Mouse (Mus musculus) heart, postnatal 14 days (tissue): Measurements from ENCODE around the gene Gtf3a. TPM values are rescaled to one million over a fixed set of nuclear protein-coding genes. Genes with fewer than 3 reads are reported as not detected.
"Not testable (repeated sequence)": the region's sequence is repeated elsewhere in the genome, so short reads cannot be mapped to it uniquely, and the experiment has no call there.

Source experiments
- DNase-seq, 2 experiments: peaks; one replicate each; pipeline ENCODE4 v3.0.0; 2021 to 2022
- intact Hi-C: fragments of 180-260 bp; cut with DNase I; formaldehyde crosslinking; loops from one replicate; pipeline ENCODE4 v1.15.1; 2025
- long read RNA-seq, 2 experiments: library from polyadenylated mRNA; stranded (forward); transcript quantifications; one replicate each; pipeline ENCODE4 v2.0.0; 2021
- total RNA-seq, 2 experiments: library from RNA; stranded (reverse); gene quantifications; 2 replicates each; pipeline ENCODE4 v1.2.3; 2021

Gene Gtf3a
- 10 to 100 TPM; 20.4 to 21.5 TPM for total RNA-seq
- long read RNA-seq, experiment 1, transcript Gtf3a-204 (9 exons, 1,298 nt): major isoform, 27 of 35 reads
- long read RNA-seq, experiment 1, partial matches to known transcripts: 0 of 35 reads
- long read RNA-seq, experiment 1, other reads (novel, unspliced or antisense): 4 of 35 reads
- long read RNA-seq, experiment 2, transcript Gtf3a-204 (9 exons, 1,298 nt): major isoform, 19 of 22 reads
- long read RNA-seq, experiment 2, partial matches to known transcripts: 1 of 22 reads
- long read RNA-seq, experiment 2, other reads (novel, unspliced or antisense): 1 of 22 reads

GRCm38 (mm10) chr5:146948508-146949088, at the start of gene Gtf3a:
Gene Gtf3a (plus strand): TSS chr5:146948657.
- DNase-seq: peak; percentile 83 to 84
- intact Hi-C loops: loop anchor here (10.0 kb wide), 1 partner anchor 346 kb away; no protein-coding TSS in a partner anchor

DNA sequence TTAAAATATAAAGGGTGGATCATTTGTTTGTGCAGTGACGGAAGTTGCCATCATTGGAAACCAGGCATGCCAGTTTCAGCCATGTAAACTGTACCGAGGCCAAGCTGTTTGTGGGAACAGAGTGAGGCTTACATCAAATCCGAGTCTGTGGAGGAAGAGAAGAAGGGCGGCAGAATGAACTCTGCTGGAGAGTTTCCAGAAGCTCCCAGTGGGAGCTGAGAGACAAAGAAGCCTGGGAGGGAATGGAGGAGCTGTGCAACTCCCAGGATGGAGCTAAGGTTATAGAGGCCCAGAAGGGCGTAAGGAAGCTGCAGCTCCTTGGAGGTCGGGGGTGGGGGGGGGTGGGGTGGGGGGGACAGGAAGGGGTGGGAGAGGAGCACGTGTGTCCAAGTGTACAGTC, 48.1 kb upstream of the Gtf3a start:
- peak; percentile 28 to 30 for DNase-seq

DNA sequence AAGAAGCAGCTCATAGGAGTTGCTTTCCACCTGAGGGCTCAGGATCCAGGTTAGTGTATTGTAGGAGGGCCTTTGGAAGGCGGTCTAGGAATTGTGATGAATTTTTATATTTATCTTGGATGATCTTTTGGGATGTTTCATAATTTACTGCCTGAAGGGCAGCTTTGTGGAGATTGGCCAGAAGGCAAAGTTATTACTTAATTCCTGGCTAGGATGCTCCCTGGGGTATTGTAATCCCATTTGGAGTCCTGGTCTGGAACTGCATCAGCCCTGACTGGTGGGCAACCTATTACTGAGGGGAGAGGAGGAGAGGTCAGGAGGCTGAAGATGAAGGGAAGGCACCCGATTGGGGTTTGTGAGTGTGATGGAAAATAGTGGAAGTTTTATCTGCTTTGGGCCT, 47.0 kb upstream of the Gtf3a start:
- intact Hi-C loops: loop anchor here (5.0 kb wide), 1 partner anchor 104 kb away; the partner anchor contains the start of gene Usp12

More for the DNA sequence above, 48.1 kb upstream of the Gtf3a start:
- intact Hi-C loops: loop anchor here (5.0 kb wide), 1 partner anchor 103 kb away; the partner anchor contains the start of gene Usp12

DNA sequence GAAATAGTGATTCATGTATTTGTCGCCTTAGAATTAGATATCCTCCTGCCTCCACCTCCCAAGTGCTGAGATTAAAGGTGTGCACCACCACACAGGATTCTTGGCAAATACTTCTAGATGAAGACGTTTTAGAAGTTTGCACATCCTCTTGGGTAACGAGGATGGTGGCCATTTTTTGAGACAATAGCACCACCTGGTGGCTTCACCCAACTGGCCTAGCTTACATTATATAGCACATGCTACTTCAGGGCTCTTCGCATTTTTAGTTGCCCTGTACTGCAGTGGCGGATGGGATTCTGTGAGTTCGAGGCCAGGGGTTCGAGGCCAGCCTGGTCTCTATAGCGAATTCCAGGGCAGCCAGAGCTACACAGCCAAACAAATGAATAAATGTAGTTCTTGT, 44.1 kb upstream of the Gtf3a start:
- DNase-seq: peak; percentile 76 to 86
- intact Hi-C loops: loop anchor here (1.0 to 5.0 kb wide), 4 partner anchors 60 to 229 kb away; partner anchors contain the start of genes Rasl11a and Usp12

More for the DNA sequence above, 47.0 kb upstream of the Gtf3a start:
- DNase-seq: no peak

GRCm38 (mm10) chr5:146905486-146906172, 42.8 kb upstream of the Gtf3a start:
- intact Hi-C loops: loop anchor here (2.0 kb wide), 2 partner anchors 61 to 413 kb away; partner anchors contain the start of gene Rasl11a
- peak; percentile 78 to 89 for DNase-seq

DNA sequence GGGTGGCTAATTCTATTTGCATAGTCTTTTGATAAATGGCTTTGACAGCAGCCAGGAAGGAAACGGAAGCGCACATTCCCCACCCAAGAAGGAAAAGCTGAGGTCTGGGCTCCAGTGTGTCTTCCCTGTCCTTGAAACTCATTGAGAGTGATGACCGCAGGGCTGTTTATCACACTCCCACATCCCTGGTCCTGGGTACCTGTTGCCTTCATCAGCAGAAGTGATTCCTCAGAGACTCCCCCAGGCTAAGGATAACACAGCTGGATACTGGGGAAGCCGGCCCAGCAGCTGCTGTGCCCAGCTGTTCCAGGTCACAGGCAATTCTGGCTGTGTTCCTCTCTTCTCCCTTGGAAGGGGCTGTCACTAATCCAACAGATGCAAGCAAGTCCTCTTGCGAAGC, 40.9 kb upstream of the Gtf3a start:
- peak; percentile 12 to 35 for DNase-seq
- intact Hi-C loops: loop anchor here (2.0 kb wide), 1 partner anchor 411 kb away; no protein-coding TSS in a partner anchor

GRCm38 (mm10) chr5:146908629-146909028, 39.8 kb upstream of the Gtf3a start:
- intact Hi-C loops: no loop called here
- no peak for DNase-seq

- intact Hi-C loops: no loop called here
- no peak for DNase-seq
Observed at GRCm38 (mm10) chr5:146912206-146912605, 36.3 kb upstream of the Gtf3a start.

DNA sequence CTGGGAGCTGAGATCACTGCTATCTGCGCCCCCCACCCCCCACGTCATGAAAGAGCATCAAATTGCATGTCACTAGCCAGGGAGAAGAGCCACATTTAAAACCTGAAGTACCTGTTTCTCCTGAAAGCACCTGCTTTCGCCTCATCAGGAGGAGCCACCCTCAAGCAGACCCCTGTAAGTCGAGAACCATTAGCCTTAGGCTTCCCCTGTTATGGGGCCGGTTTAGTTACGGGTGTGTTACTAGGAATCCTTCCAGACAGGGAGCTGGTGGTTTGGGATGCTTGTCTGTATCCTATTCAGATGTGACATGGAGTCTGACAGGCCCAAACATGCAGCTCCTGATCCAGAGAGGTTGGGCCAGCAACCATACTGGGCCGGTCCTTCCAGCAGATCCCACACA, 35.1 kb upstream of the Gtf3a start:
- intact Hi-C loops: no loop called here
- no peak for DNase-seq

DNA sequence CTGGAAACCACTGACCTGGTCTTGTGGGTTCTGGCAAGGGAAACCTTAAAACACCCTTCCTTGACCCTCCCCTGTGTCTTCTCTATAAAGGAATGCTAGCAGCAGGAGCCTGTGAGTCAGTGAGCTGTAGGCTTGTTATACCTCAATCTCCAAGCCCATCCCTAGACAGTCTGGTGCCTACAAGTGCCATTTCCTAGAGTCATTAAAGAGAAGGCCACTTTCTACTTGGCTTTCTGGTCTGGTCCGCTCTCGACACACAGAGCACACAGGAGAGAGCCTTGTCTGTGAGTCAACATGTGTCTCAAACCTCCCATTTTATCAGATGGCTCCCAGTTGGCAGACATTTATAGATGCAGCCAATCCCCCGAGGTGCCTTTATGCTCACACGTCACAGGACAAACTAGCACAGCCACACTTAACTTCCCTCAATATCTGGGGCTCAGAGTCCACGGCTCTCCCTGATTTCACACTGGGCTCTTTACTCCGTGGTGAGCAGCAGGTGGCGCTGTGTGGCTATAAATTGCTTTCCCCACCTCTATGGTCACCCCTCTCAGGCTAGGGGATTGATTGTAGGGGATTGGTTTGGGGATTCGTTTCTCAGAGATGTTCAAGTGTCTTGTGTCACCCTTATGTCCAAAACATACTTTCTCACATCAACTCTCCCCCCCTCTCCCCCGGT, 34.2 kb upstream of the Gtf3a start:
- intact Hi-C loops: loop anchor here (2.0 kb wide), 1 partner anchor 405 kb away; no protein-coding TSS in a partner anchor
- DNase-seq: peak; percentile 69 to 77

DNA sequence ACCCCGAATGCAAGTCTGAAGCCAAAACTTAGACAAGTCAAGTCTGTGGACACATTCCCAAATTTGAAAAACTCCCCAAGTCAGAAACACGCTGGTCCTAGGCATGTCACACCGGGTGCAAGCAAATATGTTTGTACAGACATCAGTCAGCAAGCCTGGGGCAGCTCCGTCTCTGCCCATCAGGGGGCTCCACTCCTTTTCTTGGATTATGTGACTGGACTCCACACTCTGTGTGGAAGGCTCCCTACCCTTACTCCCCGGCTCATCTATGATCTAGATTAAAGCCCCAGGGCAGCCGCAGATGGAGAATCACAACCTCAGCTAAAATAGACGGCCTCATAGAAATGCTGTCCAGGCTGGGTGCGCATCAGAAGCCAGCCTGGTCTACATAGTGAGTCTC, 32.2 kb upstream of the Gtf3a start:
- intact Hi-C loops: no loop called here
- DNase-seq: no peak

DNA sequence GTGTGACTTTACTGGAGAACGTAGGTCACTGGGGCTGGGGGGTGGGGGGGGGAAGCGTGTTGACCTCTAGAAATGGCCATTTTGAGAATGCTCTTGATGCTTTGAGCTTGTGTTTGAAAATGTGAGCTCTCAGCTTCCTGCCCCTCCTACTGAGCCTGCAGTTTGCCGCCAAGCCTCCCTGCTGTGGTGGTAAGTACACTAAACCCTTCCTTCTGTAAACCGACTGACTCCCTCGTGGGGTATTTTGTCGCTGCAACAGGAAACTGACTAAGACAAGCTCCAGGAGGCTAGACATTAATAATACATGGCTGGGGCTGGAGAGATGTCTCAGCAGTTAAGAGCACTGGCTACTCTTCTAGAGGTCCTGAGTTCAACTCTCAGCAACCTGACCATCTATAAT, 31.7 kb upstream of the Gtf3a start:
- DNase-seq: no peak
- intact Hi-C loops: no loop called here

- DNase-seq, intact Hi-C loops: not testable (repeated sequence)
Observed at GRCm38 (mm10) chr5:146917357-146917756, 31.1 kb upstream of the Gtf3a start.

DNA sequence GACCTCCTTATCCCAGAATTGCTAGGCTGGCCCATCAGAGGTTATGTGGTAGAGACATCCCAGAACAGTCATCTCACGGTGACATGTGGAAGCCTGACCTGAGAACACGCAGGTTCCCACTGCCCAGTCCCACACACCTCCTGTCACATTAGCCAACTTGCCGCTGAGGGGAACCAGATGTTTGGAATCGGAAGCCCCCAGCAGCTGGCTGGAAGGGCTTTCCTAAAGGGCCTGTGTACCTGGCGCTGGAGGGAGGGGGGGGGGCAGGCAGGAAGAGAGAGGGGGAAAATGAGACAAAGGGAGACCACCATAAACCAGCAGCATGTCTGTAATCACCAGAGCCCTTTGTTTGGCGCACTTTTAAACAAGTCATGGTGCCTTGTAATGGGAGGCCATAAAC, 28.6 kb upstream of the Gtf3a start:
- intact Hi-C loops: no loop called here
- no peak for DNase-seq

DNA sequence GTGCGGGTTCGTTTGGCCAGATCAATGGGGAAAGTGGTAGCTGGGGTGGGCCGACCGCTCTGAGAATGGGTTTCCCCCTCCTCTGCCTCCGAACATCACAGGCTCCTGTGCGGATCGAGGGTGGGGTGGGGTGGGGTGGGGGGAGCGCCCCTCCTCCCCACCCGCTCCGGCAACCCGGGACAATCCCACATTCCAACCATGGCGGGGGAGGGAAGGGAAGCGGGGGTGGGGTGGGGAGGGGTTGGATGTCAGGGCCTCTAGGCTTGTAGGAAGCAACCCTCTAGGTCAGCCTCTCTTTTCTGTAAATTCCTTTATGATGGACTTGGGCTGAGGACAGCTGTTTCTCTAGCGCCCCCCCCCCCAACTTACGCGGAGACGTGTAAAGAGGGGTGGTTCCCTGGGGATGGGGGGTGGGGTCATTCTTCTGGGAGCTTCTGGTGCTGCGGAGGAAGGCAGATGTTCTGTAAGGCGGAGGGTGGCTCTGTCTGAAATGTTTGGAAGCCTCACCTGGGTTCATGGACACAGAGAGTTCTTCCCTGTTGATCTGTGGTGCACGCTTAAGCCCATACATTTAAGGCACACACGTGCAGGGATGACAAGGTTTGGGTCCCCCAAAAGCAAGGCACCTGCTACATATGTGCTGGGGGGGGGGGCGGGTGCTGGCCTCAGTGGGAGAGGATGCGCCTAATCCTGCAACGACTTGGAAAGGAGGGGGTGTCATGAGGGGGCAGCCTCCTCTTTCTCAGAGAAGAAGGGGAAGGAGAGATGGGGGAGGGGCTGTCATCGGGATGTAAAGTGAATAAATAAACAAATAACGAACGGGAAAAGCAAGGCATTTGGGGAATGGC, 27.9 kb upstream of the Gtf3a start:
- no peak for DNase-seq
- intact Hi-C loops: no loop called here

DNA sequence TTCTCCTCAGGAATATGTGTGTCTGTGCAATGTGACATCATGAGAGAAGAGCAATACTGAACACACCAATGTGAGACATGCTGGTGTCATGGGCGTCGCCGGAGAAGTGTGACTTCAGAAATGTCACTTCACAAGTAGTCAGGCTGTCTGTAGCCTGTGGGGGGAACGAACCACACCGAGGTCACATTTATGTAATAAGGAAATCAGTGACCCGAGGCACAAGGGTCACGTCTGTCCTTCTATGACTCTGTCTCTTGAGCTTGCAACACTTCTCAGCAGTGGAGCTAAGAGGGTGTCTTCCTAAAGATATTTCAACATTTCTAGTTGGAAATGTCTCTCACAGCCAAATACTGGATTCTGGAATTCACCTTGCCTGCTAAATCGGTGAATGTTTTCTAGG, 27.2 kb upstream of the Gtf3a start:
- intact Hi-C loops: no loop called here
- no peak for DNase-seq

DNA sequence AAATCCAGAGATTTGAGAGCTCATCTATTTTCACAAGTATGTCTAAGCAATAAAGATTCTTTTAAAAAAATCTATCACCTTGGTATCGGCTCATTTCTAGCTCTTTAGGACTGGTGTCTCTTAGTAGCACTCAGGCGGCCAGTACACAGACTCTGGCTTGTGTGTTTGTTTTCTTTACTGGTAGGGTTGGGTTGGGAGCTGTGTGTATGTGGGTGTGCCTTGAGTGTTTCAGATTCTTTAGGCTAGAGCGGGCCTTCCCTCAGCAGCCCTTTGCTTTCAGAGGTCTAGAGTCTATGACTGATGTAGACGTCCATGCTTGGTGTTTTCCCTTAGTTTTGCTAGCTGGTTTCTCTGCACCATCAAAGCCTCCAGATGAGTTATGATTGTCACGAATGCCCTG, 24.9 kb upstream of the Gtf3a start:
- no peak for DNase-seq
- intact Hi-C loops: no loop called here

- intact Hi-C loops: no loop called here
- DNase-seq: no peak
Observed at GRCm38 (mm10) chr5:146926673-146927072, 21.8 kb upstream of the Gtf3a start.

DNA sequence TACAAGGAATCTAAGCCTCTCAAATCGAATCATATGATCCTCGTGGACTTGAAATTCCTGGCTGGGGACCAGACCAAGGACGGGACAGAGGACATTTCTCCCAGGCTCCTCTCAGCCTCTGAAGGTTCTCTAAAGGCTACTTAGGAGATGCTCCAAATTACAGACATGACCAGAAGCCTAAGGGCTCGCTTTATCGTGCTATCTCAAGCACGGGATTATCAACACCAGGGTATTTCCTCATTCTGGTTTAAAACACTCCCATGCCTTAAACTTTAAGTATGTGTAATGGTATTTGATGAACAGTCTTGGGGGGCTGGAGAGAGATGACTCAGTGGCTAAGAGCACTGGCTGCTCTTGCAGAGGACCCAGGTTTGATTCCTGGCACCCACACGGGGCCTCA, 17.0 kb upstream of the Gtf3a start:
- no peak for DNase-seq
- intact Hi-C loops: no loop called here
